Mouse (Mus musculus) intestine, embryonic 15.5 days (tissue): ENCODE data around the gene Mbl1. TPM values are rescaled to one million over a fixed set of nuclear protein-coding genes. Genes with fewer than 3 reads are reported as not detected.

Source experiments
- ATAC-seq: fragments of 200-750 bp; cut with Nextera tagmentation; 2 replicates; pipeline ENCODE4 v1.8.0; 2017; ENCODE audit warnings: moderate TSS enrichment, moderate library complexity
- H3K27ac ChIP-seq: fragments of 300-500 bp; sonication (generic); 2 replicates; pipeline ENCODE4 v1.5.1; 2015; ENCODE audit warnings: mild to moderate bottlenecking, inconsistent platforms
- H3K27me3 ChIP-seq: fragments of 300-500 bp; sonication (generic); replicated peaks from 2 replicates; pipeline ENCODE4 v1.6.1; 2015; ENCODE audit warnings: inconsistent platforms
- H3K36me3 ChIP-seq: fragments of 300-500 bp; sonication (generic); 2 replicates; pipeline ENCODE4 v1.6.1; 2015; ENCODE audit warnings: inconsistent platforms
- H3K4me1 ChIP-seq: fragments of 300-500 bp; sonication (generic); replicated peaks from 2 replicates; pipeline ENCODE4 v1.6.1; 2015; ENCODE audit warnings: inconsistent platforms
- H3K4me2 ChIP-seq: fragments of 300-500 bp; sonication (generic); replicated peaks from 2 replicates; pipeline ENCODE4 v1.6.1; 2015; ENCODE audit warnings: mild to moderate bottlenecking, inconsistent platforms
- H3K4me3 ChIP-seq: fragments of 300-500 bp; sonication (generic); replicated peaks from 2 replicates; pipeline ENCODE4 v1.5.1; 2015; ENCODE audit warnings: inconsistent platforms
- H3K9ac ChIP-seq: fragments of 300-500 bp; sonication (generic); 2 replicates; pipeline ENCODE4 v1.6.1; 2015; ENCODE audit warnings: inconsistent platforms
- H3K9me3 ChIP-seq: fragments of 300-500 bp; sonication (generic); 2 replicates; pipeline ENCODE4 v1.6.1; 2016; ENCODE audit warnings: inconsistent platforms
- WGBS: fragments of 180-500 bp; shearing (Covaris S2); methylation state at CpG from one replicate; pipeline ENCODE4 v1.1.7; 2015; 5-methylcytosine and 5-hydroxymethylcytosine counted together
- polyA plus RNA-seq: library from polyadenylated mRNA; unstranded; fragments of >200 nt; fragmentation: Nextera tagmentation; extraction: Ambion mirVana; gene quantifications from 2 replicates; pipeline ENCODE4 v1.2.1, GENCODE M21; 2015

Gene Mbl1
- 0.36 and 0.54 TPM in 2 replicates for polyA plus RNA-seq

DNA sequence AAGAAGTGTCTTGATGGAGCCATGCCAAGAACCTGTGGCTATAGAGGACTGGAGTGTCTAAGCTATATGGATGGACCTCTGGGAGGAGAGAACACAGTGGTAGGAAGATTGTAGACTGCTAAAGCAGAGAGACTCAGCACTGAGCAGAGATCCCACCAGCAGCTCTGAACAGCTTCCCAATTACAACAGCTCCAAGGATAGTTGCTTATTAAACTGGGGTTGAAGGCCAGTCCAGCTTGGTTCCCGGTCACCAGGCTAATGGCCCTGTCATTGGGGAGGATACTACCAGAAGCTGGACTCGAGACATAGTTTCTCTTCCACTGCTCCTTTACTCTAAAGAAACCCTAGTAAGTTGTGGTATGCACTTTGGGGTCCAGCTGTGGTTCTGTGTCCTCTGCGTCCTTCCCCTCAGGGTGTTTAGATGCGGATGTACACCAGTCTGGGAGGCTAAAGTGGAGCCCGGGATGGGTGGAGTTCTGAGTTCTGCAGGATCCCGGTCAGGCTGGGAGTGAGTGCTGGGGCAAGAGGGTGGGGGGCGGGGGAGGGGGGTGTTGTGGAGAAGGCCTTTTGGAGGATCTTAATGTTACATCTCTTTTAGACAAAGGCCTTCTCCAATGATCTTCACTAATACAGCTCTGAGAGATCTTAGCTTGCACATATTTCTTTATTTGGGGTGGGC is at the start of gene Mbl1:
TSS of gene Mbl1 (plus strand) at position 239 of the 679 bp plus-strand sequence.
- no peak within 1 kb of the TSS for H3K27ac ChIP-seq
- H3K4me2 ChIP-seq = no peak within 1 kb of the TSS
- no peaks in the 10 kb centered on the region for H3K27me3 ChIP-seq
- H3K9me3 ChIP-seq = no peaks in the 10 kb centered on the region
- ATAC-seq = no peak
- 88% methylated on average over 7 of the region's 7 CpGs for WGBS
- no peaks in the 10 kb centered on the region for H3K36me3 ChIP-seq
- no peaks in the 10 kb centered on the region for H3K4me1 ChIP-seq
- H3K4me3 ChIP-seq = no peak within 1 kb of the TSS
- no peak within 1 kb of the TSS for H3K9ac ChIP-seq

DNA sequence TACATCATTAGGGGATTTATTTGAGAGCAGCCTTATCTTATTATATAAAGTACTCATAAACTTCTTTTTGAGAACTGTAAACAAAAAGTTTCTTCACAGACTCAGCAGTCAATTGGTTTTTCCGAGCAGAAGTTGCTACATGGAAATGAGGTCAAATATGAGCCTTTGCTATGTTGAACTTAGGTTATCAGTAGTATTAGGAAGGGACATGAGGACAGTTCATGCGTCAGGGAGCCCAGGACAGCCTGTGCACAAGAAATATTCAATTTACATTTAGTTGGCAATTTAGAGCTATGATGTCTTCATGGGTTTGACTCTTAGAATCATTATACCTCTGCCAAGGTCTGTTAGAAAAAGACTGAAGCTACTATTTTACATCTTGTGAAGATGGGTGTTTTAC is 49.0 kb upstream of the Mbl1 start:
- H3K27me3 ChIP-seq = no peaks in the 10 kb centered on the region
- H3K9me3 ChIP-seq = no peaks in the 10 kb centered on the region
- 62% methylated on average over 2 of the region's 2 CpGs for WGBS
- no peak overlapping the region for H3K27ac ChIP-seq
- H3K36me3 ChIP-seq = no peaks in the 10 kb centered on the region
- no peak overlapping the region for H3K4me3 ChIP-seq
- H3K9ac ChIP-seq = no peak overlapping the region
- H3K4me2 ChIP-seq = no peak overlapping the region
- no peaks in the 10 kb centered on the region for H3K4me1 ChIP-seq
- no peak for ATAC-seq

DNA sequence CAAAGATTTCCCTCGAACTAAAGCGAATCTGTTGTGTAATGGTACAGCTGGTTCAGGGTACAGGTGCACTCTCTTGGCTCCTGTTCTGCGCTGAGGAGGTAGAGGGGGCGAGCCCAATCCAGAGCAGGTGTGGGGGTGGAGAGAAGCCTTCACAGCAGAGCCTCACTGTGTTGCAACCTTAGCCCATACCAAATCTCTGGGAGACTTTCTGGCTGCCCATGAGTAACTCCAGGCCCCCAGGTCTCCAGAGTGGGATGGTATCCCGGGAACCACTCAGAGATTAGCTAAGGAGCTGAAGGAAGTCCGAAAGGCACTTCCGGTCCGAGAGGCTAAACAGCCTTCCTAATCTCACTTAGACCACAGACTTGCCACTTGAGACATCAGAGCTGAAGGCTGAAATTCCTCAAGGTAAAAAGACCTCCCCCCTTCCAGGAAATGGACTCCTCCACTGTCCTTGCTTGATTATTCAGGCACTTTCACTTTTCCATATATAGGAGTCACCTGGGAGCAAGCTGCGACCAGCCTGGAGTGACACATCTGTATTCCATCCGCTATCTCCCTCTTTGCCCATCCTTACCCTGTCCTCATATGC is 46.3 kb upstream of the Mbl1 start, which contains the start of gene Mat1a:
TSS of gene Mat1a (plus strand) at position 183 of the 592 bp plus-strand sequence.
- 64% methylated on average over 10 of the region's 10 CpGs for WGBS
- ATAC-seq = peak; percentile 77
- no peaks in the 10 kb centered on the region for H3K27me3 ChIP-seq
- H3K4me3 ChIP-seq = no peak within 1 kb of the TSS
- no peaks in the 10 kb centered on the region for H3K9me3 ChIP-seq
- no peak within 1 kb of the TSS for H3K9ac ChIP-seq
- no peaks in the 10 kb centered on the region for H3K4me1 ChIP-seq
- no peak within 1 kb of the TSS for H3K27ac ChIP-seq
- H3K36me3 ChIP-seq = no peaks in the 10 kb centered on the region
- no peak within 1 kb of the TSS for H3K4me2 ChIP-seq

DNA sequence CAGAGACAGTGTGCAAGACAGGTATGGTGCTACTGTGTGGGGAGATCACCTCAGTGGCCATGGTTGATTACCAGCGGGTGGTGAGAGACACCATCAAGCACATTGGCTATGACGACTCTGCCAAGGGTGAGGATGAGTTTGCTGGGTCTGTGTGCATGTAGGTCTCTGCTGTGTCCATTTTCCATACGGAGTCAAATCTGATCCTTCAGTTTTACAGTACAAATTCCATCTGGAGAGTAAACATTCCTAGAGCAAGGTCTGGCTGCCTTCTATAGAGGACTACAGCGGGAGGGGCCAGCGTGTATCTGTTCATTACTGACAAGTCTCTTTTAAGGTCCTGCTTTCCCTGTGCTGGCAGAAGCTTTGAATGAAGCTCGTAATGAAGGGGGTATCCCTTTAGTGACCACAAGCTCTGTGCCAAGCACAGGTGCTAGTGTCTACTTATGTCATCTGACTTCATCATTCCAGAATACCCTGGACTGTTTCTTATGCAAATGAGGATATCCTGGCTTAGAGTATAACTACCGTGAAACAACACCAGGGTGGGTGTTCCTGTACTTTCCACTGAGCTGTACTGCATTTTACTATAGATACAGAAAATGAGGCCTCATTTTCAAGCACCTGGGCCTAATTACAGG is 40.1 kb upstream of the Mbl1 start:
- no peak for ATAC-seq
- Histone ChIP-seq H3K9ac (no peak overlapping the region), H3K4me2 (no peak overlapping the region), H3K4me3 (no peak overlapping the region), H3K27ac (no peak overlapping the region), H3K9me3 (no peaks in the 10 kb centered on the region), H3K4me1 (no peaks in the 10 kb centered on the region), H3K36me3 (no peaks in the 10 kb centered on the region), H3K27me3 (no peaks in the 10 kb centered on the region)
- 83% methylated on average over 7 of the region's 7 CpGs for WGBS

DNA sequence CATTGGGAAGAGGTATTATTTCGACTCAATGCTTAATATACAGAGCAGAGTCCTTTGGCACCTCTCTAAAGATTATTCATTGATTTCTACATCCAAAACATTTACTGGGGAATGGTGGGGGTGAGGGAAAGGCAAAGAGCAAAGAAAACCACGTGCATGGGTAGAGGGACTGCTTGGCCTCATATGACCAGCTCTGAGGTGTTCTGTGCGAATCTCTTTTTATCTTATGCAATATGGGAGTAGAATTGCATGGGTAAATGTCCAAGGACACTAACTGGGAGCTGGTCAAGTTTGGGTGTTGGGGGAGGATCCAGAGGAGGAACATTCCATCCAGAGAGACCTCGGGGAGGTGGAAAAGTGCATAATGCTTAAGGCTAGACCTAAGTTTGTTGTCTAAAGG is 38.3 kb upstream of the Mbl1 start:
- no peaks in the 10 kb centered on the region for H3K27me3 ChIP-seq
- no peak overlapping the region for H3K4me3 ChIP-seq
- no peaks in the 10 kb centered on the region for H3K9me3 ChIP-seq
- no peaks in the 10 kb centered on the region for H3K36me3 ChIP-seq
- WGBS = 74% methylated on average over 4 of the region's 4 CpGs
- H3K4me1 ChIP-seq = no peaks in the 10 kb centered on the region
- H3K9ac ChIP-seq = no peak overlapping the region
- no peak overlapping the region for H3K4me2 ChIP-seq
- no peak overlapping the region for H3K27ac ChIP-seq
- ATAC-seq = no peak

DNA sequence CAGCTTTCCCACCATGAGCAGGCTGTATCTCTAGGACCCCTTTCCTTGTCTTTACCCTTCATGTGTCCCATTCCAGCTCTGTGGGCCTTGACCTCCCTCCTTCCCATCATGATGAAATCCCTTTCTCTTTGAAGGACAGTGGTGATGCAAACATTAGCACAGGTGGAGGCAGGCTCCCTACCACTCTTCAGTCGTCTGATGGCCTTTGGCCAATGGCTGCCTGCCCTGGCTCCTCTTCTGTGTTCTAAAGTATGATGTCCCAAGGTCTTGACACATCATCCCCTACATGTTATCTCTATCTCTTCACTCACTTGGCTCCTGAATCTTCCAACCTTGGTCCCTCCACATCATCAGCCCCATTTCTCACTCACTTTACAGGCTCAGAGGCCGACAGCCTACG is 35.0 kb upstream of the Mbl1 start:
- ATAC-seq = no peak
- Histone ChIP-seq H3K4me1 (no peaks in the 10 kb centered on the region), H3K9ac (no peak overlapping the region), H3K4me2 (no peak overlapping the region), H3K27ac (no peak overlapping the region), H3K36me3 (no peaks in the 10 kb centered on the region), H3K9me3 (no peaks in the 10 kb centered on the region), H3K27me3 (no peaks in the 10 kb centered on the region), H3K4me3 (no peak overlapping the region)
- 81% methylated on average over 3 of the region's 3 CpGs for WGBS

DNA sequence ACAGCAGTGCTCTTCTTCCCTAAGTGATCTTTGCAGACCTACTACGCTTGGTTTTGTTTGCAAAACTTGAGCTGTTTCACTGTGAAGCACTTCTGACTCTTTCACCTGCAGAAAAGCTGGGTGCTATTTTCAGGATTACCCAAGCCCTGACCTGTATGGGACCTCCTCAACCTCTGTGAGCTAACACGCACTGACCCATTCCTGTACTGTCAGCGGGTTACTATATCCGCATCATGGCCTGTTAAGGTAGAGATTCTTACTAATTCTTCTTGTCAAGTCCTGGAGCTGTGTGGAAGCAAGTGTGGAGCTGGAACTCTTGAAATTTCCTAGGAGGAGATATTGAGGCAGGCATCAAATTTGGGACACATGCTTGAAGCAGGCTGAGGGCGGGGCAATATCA is 26.6 kb upstream of the Mbl1 start:
- no peak overlapping the region for H3K27ac ChIP-seq
- no peaks in the 10 kb centered on the region for H3K4me1 ChIP-seq
- ATAC-seq = no peak
- H3K9me3 ChIP-seq = no peaks in the 10 kb centered on the region
- 83% methylated on average over 5 of the region's 5 CpGs for WGBS
- H3K27me3 ChIP-seq = no peaks in the 10 kb centered on the region
- H3K9ac ChIP-seq = no peak overlapping the region
- H3K4me2 ChIP-seq = no peak overlapping the region
- H3K36me3 ChIP-seq = no peaks in the 10 kb centered on the region
- H3K4me3 ChIP-seq = no peak overlapping the region

DNA sequence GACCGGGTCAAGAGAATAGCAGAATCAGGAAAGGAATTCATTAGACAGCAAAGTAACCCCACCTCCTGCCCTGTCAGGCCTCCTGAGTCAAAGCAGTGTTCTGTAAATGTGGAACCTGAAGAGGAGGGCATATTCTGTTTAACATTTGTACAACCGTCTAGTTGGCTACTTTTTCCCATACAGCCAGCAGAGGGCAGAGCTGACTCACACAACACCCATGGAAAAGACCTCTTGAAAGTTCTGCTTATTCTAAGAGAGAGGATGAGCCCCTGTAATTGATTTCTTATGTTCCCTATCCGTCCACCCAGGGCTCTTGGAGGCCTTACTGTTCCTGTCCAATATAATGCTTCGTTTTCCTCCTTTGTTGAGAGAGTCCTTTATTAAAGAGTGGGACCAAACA is 23.3 kb upstream of the Mbl1 start:
- Histone ChIP-seq H3K27ac (no peak overlapping the region), H3K9ac (no peak overlapping the region), H3K27me3 (no peaks in the 10 kb centered on the region), H3K4me3 (no peak overlapping the region), H3K36me3 (no peaks in the 10 kb centered on the region), H3K4me1 (no peaks in the 10 kb centered on the region), H3K9me3 (no peaks in the 10 kb centered on the region), H3K4me2 (no peak overlapping the region)
- 26% methylated on average over 4 of the region's 4 CpGs for WGBS
- ATAC-seq = no peak

DNA sequence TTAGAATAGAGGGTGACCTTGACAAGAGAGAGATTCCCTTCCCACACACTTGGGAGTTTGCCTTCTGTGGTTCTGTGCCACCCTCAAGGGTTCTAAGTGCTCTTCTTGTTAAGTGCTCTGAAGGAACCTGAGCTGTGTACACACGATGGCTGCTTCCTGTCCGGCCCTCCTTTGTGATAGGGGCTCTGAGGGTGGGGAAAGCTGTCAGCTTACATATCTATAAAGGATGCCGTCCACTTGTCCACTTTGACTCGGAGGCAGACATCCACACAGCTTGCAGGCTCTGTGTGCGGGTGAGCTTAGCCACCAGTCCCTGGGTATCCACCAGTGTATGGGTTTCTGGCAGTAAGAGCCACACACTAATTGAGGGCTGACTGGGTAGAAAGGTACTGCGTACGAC is 19.7 kb upstream of the Mbl1 start, which contains the start of gene Sftpa1:
TSS of gene Sftpa1 (plus strand) at position 243 of the 400 bp plus-strand sequence.
- no peaks in the 10 kb centered on the region for H3K27me3 ChIP-seq
- ATAC-seq = no peak
- 71% methylated on average over 7 of the region's 7 CpGs for WGBS

DNA sequence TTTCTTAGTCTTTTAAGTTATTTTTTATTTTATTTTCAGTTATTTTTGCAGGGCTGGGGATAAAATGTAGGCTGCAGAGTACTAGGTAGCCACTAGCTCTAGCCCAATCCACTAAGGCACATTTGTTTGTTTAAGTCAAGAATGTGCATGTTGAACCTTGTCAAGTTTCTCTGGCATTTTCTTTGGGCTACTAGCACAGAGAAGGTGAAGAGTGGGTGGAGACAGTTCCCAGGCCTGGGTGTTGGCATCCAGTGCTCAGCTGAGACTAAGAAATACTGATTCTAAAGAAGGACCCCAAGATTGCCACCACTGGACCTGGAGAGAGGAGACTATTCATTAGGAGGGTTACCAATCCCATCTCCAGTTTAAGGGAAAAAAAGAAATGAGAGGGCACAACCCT is 14.3 kb upstream of the Mbl1 start:
- Histone ChIP-seq H3K4me3 (no peak overlapping the region), H3K4me1 (no peaks in the 10 kb centered on the region), H3K9me3 (no peaks in the 10 kb centered on the region), H3K4me2 (no peak overlapping the region), H3K27ac (no peak overlapping the region), H3K9ac (no peak overlapping the region), H3K27me3 (no peaks in the 10 kb centered on the region), H3K36me3 (no peaks in the 10 kb centered on the region)
- ATAC-seq = no peak

More for the DNA sequence above, 19.7 kb upstream of the Mbl1 start, which contains the start of gene Sftpa1:
- Histone ChIP-seq H3K4me2 (no peak within 1 kb of the TSS), H3K4me1 (no peaks in the 10 kb centered on the region), H3K4me3 (no peak within 1 kb of the TSS), H3K36me3 (no peaks in the 10 kb centered on the region), H3K27ac (no peak within 1 kb of the TSS), H3K9me3 (no peaks in the 10 kb centered on the region), H3K9ac (no peak within 1 kb of the TSS)

DNA sequence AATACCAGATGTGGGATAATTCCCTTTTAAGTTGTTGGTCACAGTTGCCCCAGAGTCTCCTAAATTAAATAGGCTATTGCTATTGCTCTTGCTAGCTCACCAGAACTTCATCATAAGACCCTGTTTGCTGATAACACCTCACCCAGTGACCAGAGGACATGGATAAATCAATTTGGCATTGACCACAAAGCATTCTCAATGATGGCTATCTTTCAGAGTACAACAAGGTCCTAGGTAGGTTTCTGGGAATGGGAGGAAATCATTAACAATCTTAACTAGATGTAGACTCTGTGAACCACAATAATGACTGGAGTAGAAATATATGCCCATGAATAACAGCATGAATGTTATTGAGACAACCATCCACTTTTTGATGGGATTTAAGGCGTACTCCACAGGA is 10.6 kb upstream of the Mbl1 start:
- Histone ChIP-seq H3K9me3 (no peaks in the 10 kb centered on the region), H3K27me3 (no peaks in the 10 kb centered on the region), H3K27ac (no peak overlapping the region), H3K36me3 (no peaks in the 10 kb centered on the region), H3K4me3 (no peak overlapping the region), H3K4me1 (no peaks in the 10 kb centered on the region), H3K4me2 (no peak overlapping the region), H3K9ac (no peak overlapping the region)
- no peak for ATAC-seq
- WGBS = 80% methylated on average over 1 of the region's 1 CpGs

DNA sequence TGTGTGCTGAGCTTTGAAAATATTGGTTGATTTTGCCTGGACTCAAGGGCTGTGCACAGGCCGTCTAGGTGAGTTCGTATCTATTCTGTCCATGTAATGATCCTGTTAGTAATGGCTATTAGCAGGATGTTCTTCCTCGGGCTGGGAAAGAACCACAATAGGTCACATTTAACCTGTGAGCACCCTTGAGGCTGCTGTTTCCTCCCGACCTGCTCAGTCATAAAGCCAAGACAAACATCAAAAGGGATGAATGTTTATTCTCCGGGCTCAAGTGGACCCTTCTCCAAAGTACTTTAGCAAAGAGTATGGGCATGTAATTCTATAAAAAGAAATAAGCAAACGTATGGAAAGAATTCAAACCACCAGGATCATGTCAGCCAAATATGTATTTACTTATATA is 5.2 kb upstream of the Mbl1 start:
- ATAC-seq = no peak
- H3K4me2 ChIP-seq = no peak overlapping the region
- no peak overlapping the region for H3K9ac ChIP-seq
- H3K27ac ChIP-seq = no peak overlapping the region
- 57% methylated on average over 6 of the region's 6 CpGs for WGBS
- no peaks in the 10 kb centered on the region for H3K36me3 ChIP-seq
- no peaks in the 10 kb centered on the region for H3K9me3 ChIP-seq
- H3K4me1 ChIP-seq = no peaks in the 10 kb centered on the region
- no peak overlapping the region for H3K4me3 ChIP-seq
- H3K27me3 ChIP-seq = no peaks in the 10 kb centered on the region

DNA sequence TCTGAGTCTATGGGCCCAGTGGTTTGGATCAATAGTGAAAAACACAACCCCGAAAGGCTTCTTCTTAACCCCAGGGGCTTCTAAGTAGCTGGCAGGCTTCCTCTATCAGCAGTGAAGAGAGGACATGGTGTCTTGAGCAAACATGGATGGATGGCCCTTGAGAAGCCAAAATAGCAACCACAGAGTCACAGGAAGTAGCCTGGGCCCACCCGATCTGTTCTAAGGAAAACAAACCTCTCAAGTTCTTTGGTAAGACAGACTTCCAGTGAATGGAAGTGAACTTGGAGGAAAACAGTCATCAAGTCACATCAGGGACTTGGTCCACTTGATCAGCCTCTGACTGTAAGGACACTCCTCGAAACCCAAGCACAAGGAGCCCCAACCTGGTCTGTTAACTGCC is 4.3 kb upstream of the Mbl1 start:
- H3K4me2 ChIP-seq = no peak overlapping the region
- whole genome bisulfite sequencing = 83% methylated on average over 3 of the region's 3 CpGs
- H3K4me1 ChIP-seq = no peaks in the 10 kb centered on the region
- H3K27ac ChIP-seq = no peak overlapping the region
- no peak overlapping the region for H3K4me3 ChIP-seq
- no peak overlapping the region for H3K9ac ChIP-seq
- no peak for ATAC-seq
- no peaks in the 10 kb centered on the region for H3K36me3 ChIP-seq
- no peaks in the 10 kb centered on the region for H3K9me3 ChIP-seq
- H3K27me3 ChIP-seq = no peaks in the 10 kb centered on the region
